Mouse (Mus musculus): ENCODE results near the gene Hist1h4c. TPM values are rescaled to one million over a fixed set of nuclear protein-coding genes. Genes with fewer than 3 reads are reported as not detected.
"Not testable (repeated sequence)": the region's sequence is repeated elsewhere in the genome, so short reads cannot be mapped to it uniquely, and the experiment has no call there.

Gene Hist1h4c
- polyA plus RNA-seq, 1 experiment from 2014 or later: 5.2 TPM

DNA sequence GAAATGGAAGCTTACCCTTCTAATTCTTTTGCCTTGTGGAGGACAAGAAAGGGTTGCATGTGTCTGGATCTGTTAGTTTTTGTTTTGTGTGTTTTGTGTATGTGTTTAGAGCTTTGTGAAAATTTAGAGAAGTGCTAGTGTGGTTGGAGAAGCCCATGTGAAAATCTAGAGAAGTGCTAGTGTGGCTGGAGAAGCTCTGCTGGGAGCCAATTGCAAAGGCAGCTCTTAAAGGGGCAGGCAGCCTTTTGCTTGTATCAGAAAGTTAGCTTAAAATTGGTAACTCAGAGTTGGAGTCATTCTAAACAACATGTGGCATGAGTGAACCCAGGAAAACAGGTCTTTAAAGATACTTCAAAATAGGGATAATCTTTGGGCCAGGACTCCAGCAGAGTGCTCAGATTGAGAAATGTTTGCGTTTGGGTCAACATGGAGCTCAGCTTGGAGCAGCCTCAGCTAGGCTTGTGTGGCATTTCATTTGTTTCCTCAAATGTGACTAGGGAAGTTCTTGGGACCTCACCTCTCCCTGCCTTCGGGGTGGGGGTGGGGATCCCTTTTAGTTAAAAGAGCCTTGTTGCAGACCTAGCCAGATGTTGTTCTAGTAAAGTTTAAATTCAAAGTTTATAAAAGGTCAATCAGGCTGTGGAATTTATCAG is 19.5 kb upstream of the Hist1h4c start:
- H3K4me2 ChIP-seq: not testable (repeated sequence)

DNA sequence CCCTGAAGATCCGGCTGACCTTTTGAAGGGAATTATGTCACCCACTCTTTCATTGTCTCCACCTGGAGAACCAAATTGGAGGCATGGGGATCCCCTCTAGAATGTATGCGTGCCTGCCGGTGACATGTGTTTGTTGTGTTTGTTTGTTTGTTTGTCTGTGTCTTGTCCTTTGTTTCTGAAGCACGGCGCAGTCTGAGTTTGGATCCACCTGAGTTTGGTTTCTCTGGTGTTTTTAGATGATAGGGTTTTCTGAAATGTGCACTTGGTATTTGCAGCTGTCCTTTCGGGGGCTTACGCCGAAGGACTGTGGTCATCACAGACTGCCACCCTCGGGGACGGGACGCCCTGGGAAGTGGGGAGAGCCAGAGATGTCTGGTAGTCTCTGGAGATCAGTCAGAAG is 18.9 kb upstream of the Hist1h4c start:
- H3K27ac ChIP-seq (ENCODE audit: low read depth, low read length): no peak overlapping the region
- ATAC-seq (replicated peaks; ENCODE audit: low FRiP score): no peak

More for the DNA sequence above, 19.5 kb upstream of the Hist1h4c start:
- not testable (repeated sequence) for H3K9me3 ChIP-seq (ENCODE audit: control insufficient read depth, low read length); H3K4me1 ChIP-seq (replicated peaks; ENCODE audit: control insufficient read depth, insufficient read depth, low read length); H3K36me3 ChIP-seq (ENCODE audit: control insufficient read depth, insufficient read depth, low read length); H3K9ac ChIP-seq (ENCODE audit: low read depth, low read length); H3K27ac ChIP-seq (ENCODE audit: low read depth, low read length); H3K4me3 ChIP-seq (ENCODE audit: low read depth, low read length); ATAC-seq (replicated peaks; ENCODE audit: low FRiP score); DNase-seq (ENCODE audit: low spot score); H3K27me3 ChIP-seq (replicated peaks; ENCODE audit: control insufficient read depth, insufficient read depth, low read length)
- 8% methylated on average over 2 of the region's 2 CpGs for WGBS

GRCm38 (mm10) chr13:23716261-23717042 is 18.2 kb upstream of the Hist1h4c start:
- Histone ChIP-seq H3K9ac (ENCODE audit: low read depth, low read length) (no peak overlapping the region), H3K36me3 (ENCODE audit: control insufficient read depth, insufficient read depth, low read length) (no peaks in the 10 kb centered on the region), H3K27ac (ENCODE audit: low read depth, low read length) (no peak overlapping the region), H3K9me3 (ENCODE audit: control insufficient read depth, low read length) (no peaks in the 10 kb centered on the region), H3K4me2 (no peak overlapping the region), H3K4me1 (replicated peaks; ENCODE audit: control insufficient read depth, insufficient read depth, low read length) (0 out of 2 replicates have a peak, but pooled peaks cover 4% of the 10 kb centered on the region), H3K4me3 (ENCODE audit: low read depth, low read length) (no peak overlapping the region), H3K27me3 (replicated peaks; ENCODE audit: control insufficient read depth, insufficient read depth, low read length) (no peaks in the 10 kb centered on the region)
- DNase-seq (ENCODE audit: low spot score): no peak
- ATAC-seq (replicated peaks; ENCODE audit: low FRiP score): no peak
- WGBS: 43% methylated on average over 5 of the region's 5 CpGs

More for the DNA sequence above, 18.9 kb upstream of the Hist1h4c start:
- 50% methylated on average over 11 of the region's 11 CpGs for WGBS
- Histone ChIP-seq H3K4me1 (replicated peaks; ENCODE audit: control insufficient read depth, insufficient read depth, low read length) (0 out of 2 replicates have a peak, but pooled peaks cover 4% of the 10 kb centered on the region), H3K4me2 (no peak overlapping the region), H3K9ac (ENCODE audit: low read depth, low read length) (no peak overlapping the region), H3K27me3 (replicated peaks; ENCODE audit: control insufficient read depth, insufficient read depth, low read length) (no peaks in the 10 kb centered on the region), H3K4me3 (ENCODE audit: low read depth, low read length) (no peak overlapping the region), H3K9me3 (ENCODE audit: control insufficient read depth, low read length) (no peaks in the 10 kb centered on the region), H3K36me3 (ENCODE audit: control insufficient read depth, insufficient read depth, low read length) (no peaks in the 10 kb centered on the region)
- no peak for DNase-seq (ENCODE audit: low spot score)

GRCm38 (mm10) chr13:23710374-23711089 is 12.3 kb upstream of the Hist1h4c start, which contains the start of gene Hfe:
Gene Hfe (minus strand): TSS chr13:23710854.
- DNase-seq (ENCODE audit: low spot score) (peak; percentile 62), ATAC-seq (replicated peaks; ENCODE audit: low FRiP score) (0 out of 2 replicates have a peak, but pooled peaks have one; percentile 47)
- H3K9ac ChIP-seq (ENCODE audit: low read depth, low read length): peak within 1 kb of the TSS; percentile 63
- peaks cover 5% of the 10 kb centered on the region; the same call in 1 of the 2 replicates for H3K4me1 ChIP-seq (replicated peaks; ENCODE audit: control insufficient read depth, insufficient read depth, low read length)
- no peaks in the 10 kb centered on the region for H3K9me3 ChIP-seq (ENCODE audit: control insufficient read depth, low read length)
- WGBS: 2% methylated on average over 17 of the region's 17 CpGs
- no peaks in the 10 kb centered on the region for H3K36me3 ChIP-seq (ENCODE audit: control insufficient read depth, insufficient read depth, low read length)
- peak within 1 kb of the TSS; percentile 71 for H3K4me2 ChIP-seq
- 0 out of 2 replicates have a peak, but pooled peaks cover 4% of the 10 kb centered on the region for H3K27me3 ChIP-seq (replicated peaks; ENCODE audit: control insufficient read depth, insufficient read depth, low read length)
- H3K27ac ChIP-seq (ENCODE audit: low read depth, low read length): no peak within 1 kb of the TSS
- H3K4me3 ChIP-seq (ENCODE audit: low read depth, low read length): peak within 1 kb of the TSS; percentile 41

GRCm38 (mm10) chr13:23709714-23710373 is 11.6 kb upstream of the Hist1h4c start:
- H3K36me3 ChIP-seq (ENCODE audit: control insufficient read depth, insufficient read depth, low read length): no peaks in the 10 kb centered on the region
- ATAC-seq (replicated peaks; ENCODE audit: low FRiP score) (no peak), DNase-seq (ENCODE audit: low spot score) (no peak)
- H3K4me2 ChIP-seq: peak overlapping the region; percentile 71
- H3K4me1 ChIP-seq (replicated peaks; ENCODE audit: control insufficient read depth, insufficient read depth, low read length): peaks cover 5% of the 10 kb centered on the region; the same call in 1 of the 2 replicates
- 0 out of 2 replicates have a peak, but pooled peaks cover 4% of the 10 kb centered on the region for H3K27me3 ChIP-seq (replicated peaks; ENCODE audit: control insufficient read depth, insufficient read depth, low read length)
- peak overlapping the region; percentile 63 for H3K9ac ChIP-seq (ENCODE audit: low read depth, low read length)
- H3K27ac ChIP-seq (ENCODE audit: low read depth, low read length): no peak overlapping the region
- H3K9me3 ChIP-seq (ENCODE audit: control insufficient read depth, low read length): no peaks in the 10 kb centered on the region
- H3K4me3 ChIP-seq (ENCODE audit: low read depth, low read length): peak overlapping the region; percentile 41
- 38% methylated on average over 14 of the region's 15 CpGs for WGBS

- H3K4me2 ChIP-seq: no peak overlapping the region
- no peaks in the 10 kb centered on the region for H3K36me3 ChIP-seq (ENCODE audit: control insufficient read depth, insufficient read depth, low read length)
- H3K4me1 ChIP-seq (replicated peaks; ENCODE audit: control insufficient read depth, insufficient read depth, low read length): peaks cover 5% of the 10 kb centered on the region
- H3K27me3 ChIP-seq (replicated peaks; ENCODE audit: control insufficient read depth, insufficient read depth, low read length): 0 out of 2 replicates have a peak, but pooled peaks cover 4% of the 10 kb centered on the region
- no peak overlapping the region for H3K4me3 ChIP-seq (ENCODE audit: low read depth, low read length)
- no peaks in the 10 kb centered on the region for H3K9me3 ChIP-seq (ENCODE audit: control insufficient read depth, low read length)
- ATAC-seq (replicated peaks; ENCODE audit: low FRiP score) (no peak), DNase-seq (ENCODE audit: low spot score) (peak; percentile 16)
- no peak overlapping the region for H3K9ac ChIP-seq (ENCODE audit: low read depth, low read length)
- no peak overlapping the region for H3K27ac ChIP-seq (ENCODE audit: low read depth, low read length)
- whole genome bisulfite sequencing: 74% methylated on average over 4 of the region's 4 CpGs
Observed at GRCm38 (mm10) chr13:23708654-23709053, 10.4 kb upstream of the Hist1h4c start.

DNA sequence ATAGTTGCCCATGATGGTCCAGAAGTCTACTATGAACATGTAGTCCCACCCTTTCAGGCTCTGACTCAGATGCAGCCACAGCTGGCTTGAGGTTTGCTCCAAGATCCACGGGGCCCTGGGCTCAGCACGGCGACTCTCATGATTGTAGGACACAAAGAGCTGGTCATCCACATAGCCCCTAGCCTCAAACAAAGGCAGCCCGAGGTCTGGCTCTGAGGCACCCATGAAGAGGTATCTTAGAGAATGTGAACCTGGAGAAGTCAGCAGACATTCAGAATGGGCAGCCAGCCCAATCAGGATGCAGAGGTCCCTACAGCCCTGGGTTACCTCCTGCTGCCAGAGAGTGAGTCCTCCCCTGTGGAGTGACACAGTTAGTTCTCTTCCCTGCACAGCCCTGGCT is 9.8 kb upstream of the Hist1h4c start:
- 77% methylated on average over 4 of the region's 4 CpGs for WGBS
- ATAC-seq (replicated peaks; ENCODE audit: low FRiP score): no peak
- no peak overlapping the region for H3K27ac ChIP-seq (ENCODE audit: low read depth, low read length)

DNA sequence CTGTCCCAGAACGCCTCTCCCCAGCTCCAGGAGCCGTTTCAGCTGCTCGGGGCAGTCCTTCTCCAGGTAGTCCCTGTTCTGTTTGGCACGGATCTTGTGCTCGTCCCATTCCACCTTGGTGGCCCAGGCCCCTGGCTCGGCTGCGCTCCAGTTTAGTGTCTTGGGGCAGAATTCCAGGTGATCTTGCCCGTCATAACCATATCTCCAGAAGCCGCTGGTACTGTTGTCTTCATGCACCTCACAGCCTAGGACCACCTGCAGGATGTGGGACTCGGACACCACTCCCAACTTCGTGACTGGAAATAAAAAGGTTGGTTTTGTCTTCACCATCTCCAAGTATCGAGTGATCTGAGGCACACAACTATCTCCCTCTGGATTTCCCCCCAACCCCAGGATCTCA is 8.5 kb upstream of the Hist1h4c start:
- Histone ChIP-seq H3K36me3 (ENCODE audit: control insufficient read depth, insufficient read depth, low read length) (no peaks in the 10 kb centered on the region), H3K4me3 (ENCODE audit: low read depth, low read length) (no peak overlapping the region), H3K4me1 (replicated peaks; ENCODE audit: control insufficient read depth, insufficient read depth, low read length) (peaks cover 5% of the 10 kb centered on the region), H3K9me3 (ENCODE audit: control insufficient read depth, low read length) (no peaks in the 10 kb centered on the region), H3K9ac (ENCODE audit: low read depth, low read length) (no peak overlapping the region), H3K27ac (ENCODE audit: low read depth, low read length) (no peak overlapping the region), H3K4me2 (no peak overlapping the region), H3K27me3 (replicated peaks; ENCODE audit: control insufficient read depth, insufficient read depth, low read length) (0 out of 2 replicates have a peak, but pooled peaks cover 4% of the 10 kb centered on the region)
- no peak for ATAC-seq (replicated peaks; ENCODE audit: low FRiP score)
- WGBS: 88% methylated on average over 12 of the region's 12 CpGs
- no peak for DNase-seq (ENCODE audit: low spot score)

More for the DNA sequence above, 9.8 kb upstream of the Hist1h4c start:
- H3K9me3 ChIP-seq (ENCODE audit: control insufficient read depth, low read length): no peaks in the 10 kb centered on the region
- no peak overlapping the region for H3K4me3 ChIP-seq (ENCODE audit: low read depth, low read length)
- DNase-seq (ENCODE audit: low spot score): peak; percentile 25
- H3K27me3 ChIP-seq (replicated peaks; ENCODE audit: control insufficient read depth, insufficient read depth, low read length): 0 out of 2 replicates have a peak, but pooled peaks cover 4% of the 10 kb centered on the region
- H3K4me1 ChIP-seq (replicated peaks; ENCODE audit: control insufficient read depth, insufficient read depth, low read length): peaks cover 5% of the 10 kb centered on the region
- no peak overlapping the region for H3K9ac ChIP-seq (ENCODE audit: low read depth, low read length)
- no peak overlapping the region for H3K4me2 ChIP-seq
- H3K36me3 ChIP-seq (ENCODE audit: control insufficient read depth, insufficient read depth, low read length): no peaks in the 10 kb centered on the region

Data from liver, embryonic 11.5 days (tissue).